Mouse (Mus musculus) lung, embryonic 15.5 days (tissue): ENCODE measurements around the gene Capn13. TPM values are rescaled to one million over a fixed set of nuclear protein-coding genes. Genes with fewer than 3 reads are reported as not detected.
"Not testable (repeated sequence)": the region's sequence is repeated elsewhere in the genome, so short reads cannot be mapped to it uniquely, and the experiment has no call there.

Experiments
- ATAC-seq: fragments of 200-750 bp; cut with Nextera tagmentation; 2 replicates; pipeline ENCODE4 v1.8.0; 2017; ENCODE audit warnings: moderate number of reproducible peaks, borderline replicate concordance; ENCODE audit not compliant: low FRiP score, low TSS enrichment; ENCODE audit errors: extremely low read depth
- H3K27ac ChIP-seq: fragments of 300-500 bp; sonication (generic); 2 replicates; pipeline ENCODE4 v1.5.1; 2015; ENCODE audit warnings: moderate library complexity, mild to moderate bottlenecking, inconsistent platforms
- H3K27me3 ChIP-seq: fragments of 300-500 bp; sonication (generic); 2 replicates; pipeline ENCODE4 v1.6.1; 2015; ENCODE audit warnings: inconsistent platforms
- H3K36me3 ChIP-seq: fragments of 300-500 bp; sonication (generic); 2 replicates; pipeline ENCODE4 v1.6.1; 2015; ENCODE audit warnings: inconsistent platforms
- H3K4me1 ChIP-seq: fragments of 300-500 bp; sonication (generic); 2 replicates; pipeline ENCODE4 v1.6.1; 2015; ENCODE audit warnings: inconsistent platforms
- H3K4me2 ChIP-seq: fragments of 300-500 bp; sonication (generic); 2 replicates; pipeline ENCODE4 v1.6.1; 2015; ENCODE audit warnings: inconsistent platforms, mild to moderate bottlenecking, moderate library complexity
- H3K4me3 ChIP-seq: fragments of 300-500 bp; sonication (generic); 2 replicates; pipeline ENCODE4 v1.5.1; 2015; ENCODE audit warnings: mild to moderate bottlenecking, inconsistent platforms
- H3K9ac ChIP-seq: fragments of 300-500 bp; sonication (generic); 2 replicates; pipeline ENCODE4 v1.6.1; 2015; ENCODE audit warnings: inconsistent platforms
- H3K9me3 ChIP-seq: fragments of 300-500 bp; sonication (generic); 2 replicates; pipeline ENCODE4 v1.6.1; 2016; ENCODE audit warnings: inconsistent platforms
- WGBS: fragments of 180-500 bp; shearing (Covaris S2); methylation state at CpG from one replicate; pipeline ENCODE4 v1.1.7; 2015; 5-methylcytosine and 5-hydroxymethylcytosine counted together
- polyA plus RNA-seq: library from polyadenylated mRNA; unstranded; fragments of >200 nt; fragmentation: Nextera tagmentation; extraction: Ambion mirVana; gene quantifications from 2 replicates; pipeline ENCODE4 v1.2.1, GENCODE M21; 2015

The Capn13 gene
- polyA plus RNA-seq, 1 experiment from 2014 or later: not detected

GRCm38 (mm10) chr17:73270871-73271796, 129.5 kb downstream of the Capn13 start:
- no peak overlapping the region for H3K9ac ChIP-seq
- no peaks in the 10 kb centered on the region for H3K4me1 ChIP-seq
- no peak overlapping the region for H3K27ac ChIP-seq
- no peaks in the 10 kb centered on the region for H3K9me3 ChIP-seq
- H3K4me2 ChIP-seq: no peak overlapping the region
- no peak for ATAC-seq
- no peaks in the 10 kb centered on the region for H3K36me3 ChIP-seq
- no peaks in the 10 kb centered on the region for H3K27me3 ChIP-seq
- 58% methylated on average over 15 of the region's 15 CpGs for WGBS
- H3K4me3 ChIP-seq: no peak overlapping the region

GRCm38 (mm10) chr17:73263077-73263501, 137.6 kb downstream of the Capn13 start:
- Histone ChIP-seq H3K9me3 (no peaks in the 10 kb centered on the region), H3K4me2 (no peak overlapping the region), H3K4me3 (no peak overlapping the region), H3K4me1 (no peaks in the 10 kb centered on the region), H3K27me3 (no peaks in the 10 kb centered on the region), H3K9ac (no peak overlapping the region), H3K27ac (no peak overlapping the region), H3K36me3 (no peaks in the 10 kb centered on the region)
- 66% methylated on average over 8 of the region's 8 CpGs for WGBS
- no peak for ATAC-seq

- Histone ChIP-seq H3K4me2 (no peak overlapping the region), H3K4me3 (no peak overlapping the region)
These were observed 138.1 kb downstream of the Capn13 start for GRCm38 (mm10) chr17:73262558-73262957.

GRCm38 (mm10) chr17:73259258-73259657, 141.4 kb downstream of the Capn13 start:
- WGBS: 77% methylated on average over 5 of the region's 5 CpGs
- H3K27me3 ChIP-seq, H3K9me3 ChIP-seq, H3K27ac ChIP-seq, H3K9ac ChIP-seq, ATAC-seq, H3K4me3 ChIP-seq, H3K36me3 ChIP-seq, H3K4me1 ChIP-seq, H3K4me2 ChIP-seq: not testable (repeated sequence)

More at GRCm38 (mm10) chr17:73262558-73262957, 138.1 kb downstream of the Capn13 start:
- 88% methylated on average over 2 of the region's 2 CpGs for WGBS
- Histone ChIP-seq H3K27me3 (no peaks in the 10 kb centered on the region), H3K4me1 (no peaks in the 10 kb centered on the region), H3K27ac (no peak overlapping the region), H3K36me3 (no peaks in the 10 kb centered on the region), H3K9me3 (no peaks in the 10 kb centered on the region), H3K9ac (no peak overlapping the region)
- no peak for ATAC-seq

GRCm38 (mm10) chr17:73258620-73259019, 142.0 kb downstream of the Capn13 start:
- Histone ChIP-seq H3K27ac (no peak overlapping the region), H3K9me3 (no peaks in the 10 kb centered on the region), H3K4me3 (no peak overlapping the region), H3K9ac (no peak overlapping the region), H3K27me3 (no peaks in the 10 kb centered on the region), H3K36me3 (no peaks in the 10 kb centered on the region), H3K4me2 (no peak overlapping the region), H3K4me1 (no peaks in the 10 kb centered on the region)
- ATAC-seq: no peak
- WGBS: 35% methylated on average over 12 of the region's 12 CpGs
